Mouse (Mus musculus) bone marrow macrophage, adult 2 months (primary cell): Measurements from ENCODE around the gene Lamp1.

Source experiments
- CTCF ChIP-seq: IDR thresholded peaks from 2 replicates; pipeline ENCODE4 v1.5.1; 2012; ENCODE audit warnings: low read depth, mild to moderate bottlenecking, low read length, moderate library complexity
- POLR2A ChIP-seq: IDR thresholded peaks from 2 replicates; pipeline ENCODE4 v1.6.1; 2012; ENCODE audit warnings: mild to moderate bottlenecking, low read depth, low read length, borderline replicate concordance

DNA sequence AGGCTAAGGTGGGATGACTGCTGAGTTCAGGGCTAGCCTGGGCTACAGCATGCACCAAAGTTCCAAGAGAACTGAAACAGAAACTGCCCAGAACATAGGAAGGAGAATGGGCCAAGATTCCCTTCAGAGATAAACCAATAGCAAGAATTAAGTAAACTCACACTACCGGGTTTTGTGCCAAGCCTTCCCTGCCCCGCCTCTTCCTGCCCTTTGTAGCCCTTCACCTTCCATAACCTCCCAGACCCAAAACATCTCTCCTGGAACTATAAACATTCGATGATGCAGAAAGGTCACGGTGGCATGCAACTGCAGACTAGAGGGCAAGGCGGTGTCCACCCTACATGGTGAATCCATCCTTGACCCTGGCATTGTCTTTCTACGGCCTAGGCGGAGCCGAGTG, 31.3 kb downstream of the Lamp1 start:
- no peak for TF ChIP-seq POLR2A
- no peak for TF ChIP-seq CTCF
